Mouse (Mus musculus): Measurements from ENCODE around the gene Sox5. TPM values are rescaled to one million over a fixed set of nuclear protein-coding genes. Genes with fewer than 3 reads are reported as not detected.

Sox5 gene
- polyA plus RNA-seq, 1 experiment: 2.5 TPM

GRCm38 (mm10) chr6:144746436-144746835 is 35.3 kb downstream of the Sox5 start:
- 91% methylated on average over 10 of the region's 10 CpGs for WGBS
- Histone ChIP-seq H3K4me1 (ENCODE audit: control insufficient read depth, insufficient read depth, insufficient read length) (no peaks in the 10 kb centered on the region; the same call in 1 of the 2 replicates), H3K27me3 (ENCODE audit: control insufficient read depth, insufficient read depth, low read length) (no peaks in the 10 kb centered on the region), H3K27ac (ENCODE audit: insufficient read depth, low read length) (no peak overlapping the region), H3K36me3 (ENCODE audit: control insufficient read depth, insufficient read depth, low read length) (no peaks in the 10 kb centered on the region), H3K4me3 (ENCODE audit: extremely low read depth, insufficient read depth, insufficient read length) (no peak overlapping the region)
- TF ChIP-seq CTCF (IDR thresholded peaks at IDR 0.05; ENCODE audit: extremely low read depth, insufficient read depth, insufficient read length, insufficient replicate concordance): no peak
- no peak for TF ChIP-seq POLR2A (IDR thresholded peaks at IDR 0.05; ENCODE audit: low read depth, low read length)
- DNase-seq (ENCODE audit: low read depth in 1 of 2, low spot score in 2 of 2): no peak

GRCm38 (mm10) chr6:144742559-144742958 is 39.2 kb downstream of the Sox5 start:
- Histone ChIP-seq H3K36me3 (ENCODE audit: control insufficient read depth, insufficient read depth, low read length) (no peaks in the 10 kb centered on the region), H3K4me3 (ENCODE audit: extremely low read depth, insufficient read depth, insufficient read length) (no peak overlapping the region), H3K4me1 (ENCODE audit: control insufficient read depth, insufficient read depth, insufficient read length) (no peaks in the 10 kb centered on the region; the same call in 1 of the 2 replicates), H3K27ac (ENCODE audit: insufficient read depth, low read length) (no peak overlapping the region), H3K27me3 (ENCODE audit: control insufficient read depth, insufficient read depth, low read length) (no peaks in the 10 kb centered on the region)
- no peak for TF ChIP-seq POLR2A (IDR thresholded peaks at IDR 0.05; ENCODE audit: low read depth, low read length)
- TF ChIP-seq CTCF (IDR thresholded peaks at IDR 0.05; ENCODE audit: extremely low read depth, insufficient read depth, insufficient read length, insufficient replicate concordance): no peak
- DNase-seq (ENCODE audit: low read depth in 1 of 2, low spot score in 2 of 2): no peak
- 29% methylated on average over 3 of the region's 3 CpGs for WGBS

GRCm38 (mm10) chr6:144741080-144741655 is 40.6 kb downstream of the Sox5 start:
- TF ChIP-seq CTCF (IDR thresholded peaks at IDR 0.05; ENCODE audit: extremely low read depth, insufficient read depth, insufficient read length, insufficient replicate concordance): no peak
- TF ChIP-seq POLR2A (IDR thresholded peaks at IDR 0.05; ENCODE audit: low read depth, low read length): no peak
- H3K4me1 ChIP-seq (ENCODE audit: control insufficient read depth, insufficient read depth, insufficient read length): no peaks in the 10 kb centered on the region; the same call in 1 of the 2 replicates
- WGBS: 76% methylated on average over 3 of the region's 3 CpGs
- no peak overlapping the region for H3K27ac ChIP-seq (ENCODE audit: insufficient read depth, low read length)
- H3K4me3 ChIP-seq (ENCODE audit: extremely low read depth, insufficient read depth, insufficient read length): no peak overlapping the region
- no peaks in the 10 kb centered on the region for H3K27me3 ChIP-seq (ENCODE audit: control insufficient read depth, insufficient read depth, low read length)
- H3K36me3 ChIP-seq (ENCODE audit: control insufficient read depth, insufficient read depth, low read length): no peaks in the 10 kb centered on the region
- DNase-seq (ENCODE audit: low read depth in 1 of 2, low spot score in 2 of 2): no peak

GRCm38 (mm10) chr6:144740343-144740742 is 41.4 kb downstream of the Sox5 start:
- H3K4me3 ChIP-seq (ENCODE audit: extremely low read depth, insufficient read depth, insufficient read length): no peak overlapping the region
- H3K27ac ChIP-seq (ENCODE audit: insufficient read depth, low read length): no peak overlapping the region
- no peaks in the 10 kb centered on the region; the same call in 1 of the 2 replicates for H3K4me1 ChIP-seq (ENCODE audit: control insufficient read depth, insufficient read depth, insufficient read length)
- no peaks in the 10 kb centered on the region for H3K36me3 ChIP-seq (ENCODE audit: control insufficient read depth, insufficient read depth, low read length)
- H3K27me3 ChIP-seq (ENCODE audit: control insufficient read depth, insufficient read depth, low read length): no peaks in the 10 kb centered on the region
- WGBS: 84% methylated on average over 3 of the region's 3 CpGs
- TF ChIP-seq CTCF (IDR thresholded peaks at IDR 0.05; ENCODE audit: extremely low read depth, insufficient read depth, insufficient read length, insufficient replicate concordance) (no peak), POLR2A (IDR thresholded peaks at IDR 0.05; ENCODE audit: low read depth, low read length) (no peak)
- no peak for DNase-seq (ENCODE audit: low read depth in 1 of 2, low spot score in 2 of 2)

- DNase-seq (ENCODE audit: low read depth in 1 of 2, low spot score in 2 of 2): no peak
- Histone ChIP-seq H3K36me3 (ENCODE audit: control insufficient read depth, insufficient read depth, low read length) (no peaks in the 10 kb centered on the region), H3K4me3 (ENCODE audit: extremely low read depth, insufficient read depth, insufficient read length) (no peak overlapping the region), H3K27ac (ENCODE audit: insufficient read depth, low read length) (no peak overlapping the region), H3K27me3 (ENCODE audit: control insufficient read depth, insufficient read depth, low read length) (no peaks in the 10 kb centered on the region), H3K4me1 (ENCODE audit: control insufficient read depth, insufficient read depth, insufficient read length) (no peaks in the 10 kb centered on the region; the same call in 1 of the 2 replicates)
- 73% methylated on average over 2 of the region's 2 CpGs for WGBS
- TF ChIP-seq CTCF (IDR thresholded peaks at IDR 0.05; ENCODE audit: extremely low read depth, insufficient read depth, insufficient read length, insufficient replicate concordance) (no peak), POLR2A (IDR thresholded peaks at IDR 0.05; ENCODE audit: low read depth, low read length) (no peak)
Measured at GRCm38 (mm10) chr6:144739753-144740152, 42.0 kb downstream of the Sox5 start.

GRCm38 (mm10) chr6:144737786-144738185 is 44.0 kb downstream of the Sox5 start:
- WGBS: 92% methylated on average over 5 of the region's 5 CpGs
- H3K4me3 ChIP-seq (ENCODE audit: extremely low read depth, insufficient read depth, insufficient read length): no peak overlapping the region
- DNase-seq (ENCODE audit: low read depth in 1 of 2, low spot score in 2 of 2): no peak
- no peaks in the 10 kb centered on the region for H3K27me3 ChIP-seq (ENCODE audit: control insufficient read depth, insufficient read depth, low read length)
- no peaks in the 10 kb centered on the region; the same call in 1 of the 2 replicates for H3K4me1 ChIP-seq (ENCODE audit: control insufficient read depth, insufficient read depth, insufficient read length)
- no peak overlapping the region for H3K27ac ChIP-seq (ENCODE audit: insufficient read depth, low read length)
- H3K36me3 ChIP-seq (ENCODE audit: control insufficient read depth, insufficient read depth, low read length): no peaks in the 10 kb centered on the region
- TF ChIP-seq CTCF (IDR thresholded peaks at IDR 0.05; ENCODE audit: extremely low read depth, insufficient read depth, insufficient read length, insufficient replicate concordance) (no peak), POLR2A (IDR thresholded peaks at IDR 0.05; ENCODE audit: low read depth, low read length) (no peak)

GRCm38 (mm10) chr6:144731251-144731970 is 50.4 kb downstream of the Sox5 start:
- Histone ChIP-seq H3K36me3 (ENCODE audit: control insufficient read depth, insufficient read depth, low read length) (no peaks in the 10 kb centered on the region), H3K27ac (ENCODE audit: insufficient read depth, low read length) (no peak overlapping the region), H3K27me3 (ENCODE audit: control insufficient read depth, insufficient read depth, low read length) (no peaks in the 10 kb centered on the region), H3K4me3 (ENCODE audit: extremely low read depth, insufficient read depth, insufficient read length) (no peak overlapping the region), H3K4me1 (ENCODE audit: control insufficient read depth, insufficient read depth, insufficient read length) (peaks cover 2% of the 10 kb centered on the region; the same call in 1 of the 2 replicates)
- TF ChIP-seq POLR2A (IDR thresholded peaks at IDR 0.05; ENCODE audit: low read depth, low read length) (no peak), CTCF (IDR thresholded peaks at IDR 0.05; ENCODE audit: extremely low read depth, insufficient read depth, insufficient read length, insufficient replicate concordance) (no peak)
- 58% methylated on average over 10 of the region's 10 CpGs for WGBS
- no peak for DNase-seq (ENCODE audit: low read depth in 1 of 2, low spot score in 2 of 2)

Data from spleen, adult 2 months (tissue).